Mouse (Mus musculus): Measurements from ENCODE around the gene 1110004F10Rik.
"Not testable (repeated sequence)": the region's sequence is repeated elsewhere in the genome, so short reads cannot be mapped to it uniquely, and the experiment has no call there.

Gene 1110004F10Rik

DNA sequence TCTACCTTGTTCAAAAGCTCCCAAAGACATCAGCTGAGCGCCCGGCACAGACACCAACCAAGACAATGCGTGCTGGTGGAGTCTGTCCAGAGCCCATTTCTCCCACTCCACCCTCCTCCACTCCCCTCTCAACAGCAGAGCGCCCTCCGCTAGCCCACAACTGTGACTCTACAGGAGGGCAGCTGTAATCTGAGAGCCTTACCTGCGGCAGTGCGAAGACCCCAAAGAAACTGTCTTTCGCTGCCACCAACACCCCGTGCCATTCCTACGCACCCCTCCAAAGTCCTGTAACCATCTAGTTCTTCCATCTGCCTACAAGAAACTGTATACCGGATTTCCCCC, at the start of gene 1110004F10Rik:
1110004F10Rik (plus strand) TSS at position 202 of the 342 bp plus-strand sequence.
- DNase-seq (ENCODE audit: low spot score), result no peak

DNA sequence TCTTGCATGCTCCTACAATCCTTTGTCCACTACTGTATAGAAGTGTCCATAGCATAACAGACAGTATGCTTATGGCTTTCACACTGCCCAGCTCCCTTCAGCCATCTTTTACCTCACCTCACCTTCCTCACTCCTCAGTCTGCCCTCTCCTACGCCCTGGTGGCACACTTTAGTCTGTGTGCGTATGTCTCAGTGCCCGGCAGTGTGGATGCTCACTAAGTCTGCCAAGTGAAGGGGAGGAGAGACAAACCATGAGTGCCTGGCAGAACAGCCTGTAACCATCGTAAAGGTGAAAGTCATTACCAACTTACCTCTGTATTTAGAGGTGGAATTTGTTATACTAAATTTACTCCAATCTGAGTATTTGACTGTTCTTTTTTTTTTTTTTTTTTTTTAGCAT, 36.5 kb upstream of the 1110004F10Rik start:
- DNase-seq (ENCODE audit: low spot score), result no peak

DNA sequence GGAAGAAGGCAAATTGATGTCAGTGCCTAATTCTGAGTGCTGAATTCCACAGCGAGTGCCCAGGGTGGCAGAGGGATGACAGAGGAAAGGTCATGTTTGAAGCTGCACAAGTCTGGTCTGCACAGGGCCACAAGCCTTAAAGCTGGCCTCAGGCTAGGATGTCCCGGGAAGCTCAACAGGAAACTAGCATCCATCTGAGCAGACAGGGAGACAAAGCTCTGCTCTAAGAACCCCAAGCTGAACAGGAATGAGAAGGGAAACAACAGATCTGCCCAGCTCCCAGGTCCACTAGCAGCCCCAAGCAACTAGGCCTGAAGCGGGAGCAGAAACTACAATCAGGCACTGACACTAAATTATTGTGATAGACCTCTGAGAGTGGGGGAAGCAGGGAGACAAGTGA, 9.2 kb upstream of the 1110004F10Rik start:
- no peak for DNase-seq (ENCODE audit: low spot score)

DNA sequence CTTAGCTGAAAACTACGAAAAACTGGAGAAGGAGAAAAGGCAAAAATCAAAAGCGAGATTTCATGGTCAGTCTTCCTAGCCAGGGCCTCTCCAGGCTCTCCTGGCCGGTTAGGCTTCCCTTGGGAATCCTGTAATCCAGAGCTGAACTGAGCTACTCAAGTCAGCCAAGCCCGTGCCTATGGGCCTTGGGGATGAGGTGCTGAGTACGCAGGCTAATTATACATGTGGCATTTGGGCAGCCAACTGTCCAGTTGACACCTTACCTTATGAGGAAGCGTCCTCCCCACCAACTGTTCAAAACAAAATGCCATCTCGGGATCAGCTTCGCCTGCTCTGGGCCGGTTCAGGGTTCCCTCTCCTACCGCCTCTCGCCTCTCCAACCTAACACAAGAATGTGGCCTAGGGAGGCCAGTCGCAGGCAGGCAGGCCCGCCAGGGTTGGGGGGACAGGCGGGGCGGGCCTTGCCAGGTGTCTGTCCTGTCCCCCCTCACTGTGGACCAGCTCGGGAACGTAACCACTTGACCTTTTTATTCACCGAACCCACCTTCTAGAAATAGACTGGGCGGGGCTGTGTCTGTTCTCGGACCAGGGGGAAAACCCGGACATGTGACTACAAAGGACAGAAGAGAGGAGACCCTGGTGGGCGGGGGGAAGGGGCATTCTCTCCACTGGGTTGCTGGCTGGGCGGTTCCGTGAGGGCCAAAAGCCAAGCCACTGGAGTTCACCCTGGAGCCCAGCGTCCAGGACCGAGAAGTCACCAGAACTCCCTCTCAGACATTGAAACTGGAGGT, 8.4 kb upstream of the 1110004F10Rik start:
- DNase-seq (ENCODE audit: low spot score), result no peak

DNA sequence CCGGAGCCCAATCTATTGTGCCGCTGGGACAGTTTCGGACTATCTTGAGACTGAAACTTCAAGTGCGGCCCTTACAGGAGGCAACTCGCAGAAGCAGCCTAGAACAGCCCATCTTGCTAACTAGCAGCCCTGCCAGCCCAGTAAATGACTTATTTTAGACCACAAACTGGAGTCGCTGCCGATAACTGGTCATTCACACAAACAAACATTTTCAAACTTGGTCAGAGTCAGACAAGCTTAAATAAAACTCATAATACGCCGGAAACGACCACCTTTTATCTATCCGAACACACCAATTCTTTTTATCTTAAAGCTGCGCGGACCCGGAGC, 7.8 kb upstream of the 1110004F10Rik start:
- DNase-seq (ENCODE audit: low spot score), result no peak

DNA sequence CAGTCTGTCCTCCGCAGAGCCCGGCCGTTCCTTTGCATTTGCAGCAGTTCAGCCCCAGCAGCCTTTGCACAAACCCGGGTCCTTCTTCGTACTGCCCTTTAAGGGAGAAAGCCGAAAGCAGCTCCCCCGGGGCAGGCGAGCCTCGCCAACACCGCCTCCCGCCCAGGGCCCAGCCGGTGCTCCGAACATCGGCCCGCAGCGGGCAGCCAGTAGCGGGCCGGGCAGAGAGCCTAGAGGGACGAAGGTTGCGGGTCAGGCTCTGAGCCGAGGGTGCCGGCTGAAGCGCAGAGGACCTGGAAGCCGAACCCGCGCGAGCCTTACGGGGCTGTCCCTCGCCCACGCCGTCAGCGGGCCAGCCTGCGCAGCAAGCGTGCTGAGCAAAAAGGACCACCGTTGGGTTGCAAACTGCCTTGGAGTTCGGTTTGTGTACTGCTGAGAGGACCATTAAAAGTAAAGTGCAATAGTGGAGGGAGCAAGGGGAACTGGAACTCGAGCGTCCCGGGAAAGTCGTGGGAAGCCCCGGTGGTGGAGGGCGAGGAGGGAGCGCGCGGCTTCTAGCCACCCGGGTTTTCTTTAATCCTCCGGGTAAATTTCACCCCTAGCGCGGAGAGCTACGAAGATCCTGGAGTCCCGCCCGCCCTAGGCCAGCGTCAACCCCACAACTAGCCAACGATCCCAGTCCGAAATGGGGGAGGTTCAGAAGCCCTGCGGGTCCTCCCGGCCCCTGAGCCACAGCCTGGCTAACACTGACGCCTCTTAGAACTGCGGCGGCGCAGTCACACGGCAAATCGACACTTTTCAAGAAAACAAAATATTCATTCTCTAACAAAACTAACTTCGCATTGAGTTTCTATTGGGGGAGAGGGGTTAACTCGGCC, 7.2 kb upstream of the 1110004F10Rik start:
- DNase-seq (ENCODE audit: low spot score), result peak; percentile 47

DNA sequence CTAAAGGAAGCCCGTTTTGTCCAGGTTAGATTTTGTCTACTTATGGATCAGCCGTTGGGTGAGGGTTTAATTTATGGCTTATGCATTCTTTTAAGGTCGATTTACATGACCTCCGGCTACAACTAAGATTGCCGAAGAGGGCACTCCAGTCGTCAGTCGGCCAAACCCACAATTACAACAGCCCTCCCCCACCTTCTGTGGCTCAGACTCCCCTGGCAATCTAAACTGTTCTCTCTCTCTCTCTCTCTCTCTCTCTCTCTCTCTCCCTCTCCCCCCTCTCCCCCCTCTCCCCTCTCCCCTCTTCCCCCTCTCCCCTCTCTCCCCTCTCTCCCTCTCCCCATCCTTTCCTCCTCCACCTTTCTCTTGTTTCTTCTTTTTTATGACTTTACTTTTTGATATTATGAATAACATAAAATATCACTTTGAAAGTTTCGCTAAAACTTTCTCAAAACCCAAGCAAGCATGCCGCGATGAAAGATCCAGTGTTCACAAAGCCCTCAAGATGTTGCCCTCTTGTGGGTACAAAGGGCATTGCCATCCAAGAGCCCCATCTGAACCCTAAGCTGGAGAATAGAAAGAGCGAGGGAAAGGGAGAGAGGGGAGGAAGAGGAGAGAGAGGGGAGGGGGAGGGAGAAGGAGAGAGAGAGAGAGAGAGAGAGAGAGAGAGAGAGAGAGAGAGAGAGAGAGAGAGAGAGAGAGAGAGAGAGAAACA, 6.4 kb upstream of the 1110004F10Rik start:
- DNase-seq (ENCODE audit: low spot score), result peak; percentile 80

DNA sequence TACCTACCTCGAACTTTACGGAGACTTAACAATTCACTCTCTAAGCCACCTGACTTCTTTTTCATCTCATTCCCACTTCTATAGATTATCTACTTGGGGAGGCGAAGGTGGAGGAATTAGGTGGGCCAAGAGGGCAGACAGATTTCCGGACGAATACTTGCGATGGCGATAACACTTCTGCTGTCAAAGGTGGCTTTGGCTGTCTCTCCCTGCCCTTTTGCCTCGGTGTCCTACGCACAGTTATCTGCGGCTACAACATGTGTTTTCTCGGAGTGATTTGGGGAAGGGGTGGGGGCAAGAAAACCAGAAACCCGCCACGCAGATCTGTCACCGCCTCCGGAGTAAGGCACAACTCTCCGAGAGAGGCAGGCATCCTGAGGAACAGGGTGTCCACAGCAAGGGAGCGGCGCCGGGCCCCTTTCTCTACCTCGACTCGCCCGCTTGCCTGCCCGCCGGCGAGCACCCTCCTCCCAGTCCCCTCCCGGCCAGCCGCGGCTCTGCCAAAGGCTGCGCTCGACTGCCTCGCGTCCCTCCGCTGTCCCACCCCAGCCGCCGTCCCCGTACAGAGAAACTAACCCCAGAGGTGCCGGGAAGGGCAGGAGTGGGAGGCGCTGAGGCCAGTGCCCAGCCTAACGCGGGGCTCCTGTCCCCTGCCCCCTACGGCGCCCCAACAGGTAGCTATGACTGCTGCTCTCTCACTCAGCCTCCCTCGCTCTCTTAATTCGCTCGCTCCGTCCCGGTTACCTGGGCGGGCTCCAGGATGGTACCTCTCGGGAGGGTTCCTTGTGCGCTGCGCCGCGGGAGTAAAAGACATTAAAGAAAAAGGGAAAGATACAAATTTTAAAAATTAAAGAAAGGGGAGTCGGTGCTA, 5.6 kb upstream of the 1110004F10Rik start:
- DNase-seq (ENCODE audit: low spot score), result no peak

DNA sequence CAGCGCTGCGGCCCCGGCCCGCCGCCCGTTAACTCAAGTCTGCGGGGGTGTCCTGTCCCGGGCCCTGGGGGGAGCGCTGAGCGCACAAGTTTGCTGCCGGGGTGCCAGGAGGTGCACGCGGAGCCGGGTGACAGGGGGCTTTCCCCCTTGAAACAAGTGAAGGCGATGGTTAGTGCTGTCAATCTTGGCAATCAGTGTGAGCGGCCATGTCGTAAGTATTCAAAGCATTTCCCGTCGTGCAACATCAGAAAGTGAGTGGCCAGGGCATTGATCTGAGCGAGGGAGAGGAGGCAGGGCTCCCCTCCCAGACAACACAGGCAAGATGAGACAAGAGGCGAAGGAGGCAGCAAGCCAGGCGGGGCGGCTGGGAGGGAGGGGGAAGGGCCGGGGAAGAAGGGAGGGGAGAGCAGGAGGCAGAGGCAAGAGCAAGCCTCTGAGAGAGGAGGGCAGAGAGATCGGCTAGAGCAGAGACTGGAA, 4.9 kb upstream of the 1110004F10Rik start:
- DNase-seq (ENCODE audit: low spot score), result no peak

DNA sequence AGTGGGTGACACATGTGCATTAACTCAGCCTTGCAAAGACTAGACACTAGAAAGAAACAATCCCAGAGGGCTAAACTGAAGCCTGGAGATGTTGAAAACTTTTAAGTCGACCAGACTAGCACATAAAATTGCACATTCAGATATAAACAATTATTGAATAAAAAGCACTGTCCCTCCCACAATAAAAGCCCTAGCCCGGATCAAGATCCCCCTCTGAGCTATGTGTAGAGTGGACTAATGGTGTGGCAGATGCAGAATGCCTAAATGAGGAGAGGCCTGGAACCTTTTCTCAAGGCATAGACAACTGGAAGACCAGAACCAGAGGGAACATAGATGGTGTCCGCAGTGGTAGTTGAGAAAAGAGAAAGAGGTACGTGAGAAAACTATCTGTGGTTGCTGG, 3.7 kb upstream of the 1110004F10Rik start:
- no peak for DNase-seq (ENCODE audit: low spot score)

DNA sequence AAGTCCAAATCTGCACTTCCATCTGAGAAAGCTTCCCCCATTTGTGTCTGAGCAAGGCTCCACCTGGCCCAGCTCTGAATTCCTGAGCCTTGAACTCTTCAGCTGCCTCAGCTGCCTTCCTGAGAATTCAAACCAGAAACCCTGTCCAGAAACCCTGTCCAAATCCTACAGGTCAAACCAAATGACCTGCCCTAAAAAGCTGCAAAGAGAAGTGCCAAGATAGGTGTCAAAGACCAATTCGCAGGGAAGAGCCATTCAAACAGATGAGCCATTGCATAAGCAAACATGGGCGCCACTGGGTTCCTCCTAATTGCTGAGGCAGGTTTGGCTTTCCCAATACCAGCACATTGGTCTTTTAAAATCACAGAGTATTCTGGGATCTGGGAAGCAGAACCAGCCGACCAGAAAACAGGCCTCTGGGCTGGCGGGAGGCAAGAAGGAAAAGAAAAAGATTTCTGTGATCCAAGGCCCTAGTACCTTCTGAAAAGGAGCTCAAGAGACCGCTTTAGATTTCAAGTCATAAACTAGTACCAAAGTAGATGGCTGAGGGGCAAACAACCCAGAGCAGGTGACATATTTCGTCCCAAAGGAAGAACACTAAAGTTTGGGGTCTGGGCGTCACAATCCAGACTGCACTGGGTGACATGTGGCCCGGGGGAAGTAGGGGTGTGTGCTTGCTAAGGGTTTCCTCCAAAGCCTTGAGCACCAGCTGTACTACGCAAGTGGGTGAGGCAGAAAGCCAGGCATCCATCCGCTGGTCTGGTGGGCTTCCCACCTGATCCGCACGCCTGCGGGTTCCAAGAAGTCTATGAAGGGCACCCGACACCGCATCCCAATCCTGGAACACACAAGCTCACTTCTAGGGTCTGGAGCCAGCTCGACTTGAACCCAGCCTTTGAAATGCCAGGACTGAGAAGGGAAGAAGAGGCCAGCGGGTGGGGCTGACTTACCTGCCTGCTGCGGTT, 2.3 kb upstream of the 1110004F10Rik start:
- DNase-seq (ENCODE audit: low spot score), result no peak

DNA sequence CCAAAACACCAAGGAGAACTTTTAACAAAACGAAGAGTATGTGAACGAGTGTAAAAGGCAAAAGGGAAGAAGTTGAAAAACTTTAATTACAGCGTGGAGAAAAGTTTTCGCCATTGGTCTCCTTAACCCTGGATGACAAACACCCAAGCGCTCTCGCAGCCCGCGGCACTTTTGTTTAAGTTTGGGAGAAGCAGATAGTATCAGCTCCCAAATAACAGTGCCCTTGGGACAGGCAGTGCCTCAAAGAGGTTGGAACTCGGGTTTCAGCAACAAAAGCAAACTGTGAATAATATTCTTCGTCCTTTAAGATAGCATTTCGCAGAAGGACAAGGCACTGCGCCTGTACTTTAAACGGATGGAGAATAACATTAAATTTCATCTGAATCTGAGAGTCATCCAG, 1.2 kb upstream of the 1110004F10Rik start:
- DNase-seq (ENCODE audit: low spot score), result no peak

DNA sequence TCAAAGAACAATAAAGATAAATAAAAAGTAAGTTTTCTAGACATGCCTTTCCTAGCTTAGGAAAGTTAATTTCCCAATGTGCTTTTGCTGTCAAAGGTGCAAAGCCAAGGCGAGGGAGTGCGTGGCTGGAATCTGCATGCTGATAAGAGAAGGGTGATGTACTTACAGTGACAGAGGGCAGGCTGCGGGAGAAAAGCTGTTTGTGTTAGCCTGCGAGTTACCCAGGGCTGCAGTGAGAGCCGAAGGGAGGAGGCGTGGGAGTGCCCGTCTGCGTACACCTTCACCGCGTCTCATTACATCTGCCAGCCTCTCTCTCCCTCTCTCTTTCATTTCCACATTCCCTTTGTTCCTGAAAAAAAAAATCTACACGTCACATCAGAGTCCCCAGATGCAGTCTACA, 686 bp upstream of the 1110004F10Rik start, which contains the start of gene Sox6:
Sox6 (minus strand) TSS at position 286 of the 400 bp plus-strand sequence.
- DNase-seq (ENCODE audit: low spot score), result no peak

DNA sequence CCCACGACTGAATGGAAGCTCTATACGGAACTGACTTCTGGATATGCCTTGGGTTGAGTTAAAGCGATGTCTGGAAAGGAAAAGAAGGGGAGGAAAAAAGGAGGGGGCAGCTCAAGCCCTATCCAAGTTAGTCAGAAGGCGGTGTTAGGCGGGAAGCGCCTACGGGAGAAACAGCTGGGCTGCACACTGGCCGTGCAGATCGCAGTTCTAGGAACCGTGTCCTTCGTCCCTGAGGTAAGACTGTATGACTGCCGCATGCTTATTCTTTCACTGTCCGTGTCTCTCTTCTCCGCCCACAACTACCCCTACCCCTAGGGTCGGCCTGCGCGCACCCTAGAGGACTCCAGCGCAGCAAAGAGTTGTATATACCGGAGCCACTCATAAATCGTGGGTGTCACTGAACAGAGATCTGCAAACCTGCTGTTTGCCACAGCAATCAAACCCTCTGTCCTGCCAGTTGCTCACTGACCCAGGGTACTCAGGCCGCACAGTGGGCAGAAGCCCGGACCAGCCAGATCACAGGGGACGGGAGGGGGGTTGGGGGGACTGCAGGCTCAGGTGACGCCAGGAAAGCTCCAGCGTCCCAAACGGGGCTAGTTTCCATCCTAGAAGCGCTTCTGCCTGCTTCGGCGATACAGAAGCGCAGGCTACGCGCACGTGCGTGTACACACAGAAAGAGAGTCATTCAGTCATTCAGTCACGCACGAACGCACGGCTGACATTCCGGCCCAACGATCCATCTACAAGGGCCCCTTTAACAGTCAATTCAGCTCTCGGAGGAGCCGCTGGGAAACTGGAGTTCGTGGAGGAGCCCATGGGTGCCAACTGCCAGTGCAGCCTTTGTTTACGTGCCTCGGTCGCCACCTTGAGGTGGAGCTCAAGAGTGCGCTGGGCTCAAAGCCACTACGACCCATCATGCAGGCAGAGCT, 605 bp downstream of the 1110004F10Rik start:
- DNase-seq (ENCODE audit: low spot score), result peak; percentile 71

DNA sequence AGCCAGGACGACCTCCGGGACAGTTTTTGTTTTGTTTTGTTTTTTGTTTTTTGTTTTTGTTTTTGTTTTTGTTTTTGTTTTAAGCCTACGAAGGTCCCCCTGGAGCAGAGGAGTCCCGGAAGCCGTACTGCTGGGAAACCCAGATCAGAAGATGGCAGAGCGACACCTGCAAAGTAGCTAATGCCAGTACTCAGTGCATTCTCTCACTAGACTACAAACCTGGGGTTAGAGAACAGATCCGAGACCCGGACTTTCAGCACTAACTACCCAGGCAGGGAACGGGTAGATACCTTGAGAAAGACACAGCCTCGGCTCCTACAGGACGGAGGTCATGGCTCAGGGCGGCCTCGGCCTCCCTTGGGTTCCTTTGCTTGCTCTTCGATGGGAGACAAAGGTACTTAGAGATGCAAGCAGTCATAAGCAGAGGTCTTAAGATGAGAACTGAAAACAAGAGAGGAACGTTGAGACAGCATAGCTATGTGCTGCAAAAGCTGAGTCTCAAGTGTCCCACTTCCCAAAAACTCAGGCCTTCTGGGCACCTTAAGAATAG, 1.3 kb downstream of the 1110004F10Rik start:
- no peak for DNase-seq (ENCODE audit: low spot score)

DNA sequence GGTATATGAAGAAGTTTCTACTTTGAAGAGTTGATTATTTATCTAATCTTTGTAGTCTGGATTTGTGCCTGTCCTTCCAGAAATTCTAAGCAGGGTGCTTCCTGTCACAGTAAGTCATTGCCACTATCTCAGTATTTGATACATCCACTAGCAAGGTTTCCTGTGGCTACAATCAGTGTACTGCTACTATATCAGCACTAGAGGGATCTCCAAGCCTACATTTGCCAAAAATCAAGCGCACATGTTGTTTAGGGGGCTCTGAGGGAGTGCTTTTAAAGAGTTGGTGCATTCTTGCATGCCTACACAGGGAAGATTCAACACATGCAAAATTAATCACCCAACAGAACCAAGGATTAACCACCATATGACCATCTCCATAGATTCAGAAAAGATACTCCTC, 21.5 kb downstream of the 1110004F10Rik start:
- no peak for DNase-seq (ENCODE audit: low spot score)

DNA sequence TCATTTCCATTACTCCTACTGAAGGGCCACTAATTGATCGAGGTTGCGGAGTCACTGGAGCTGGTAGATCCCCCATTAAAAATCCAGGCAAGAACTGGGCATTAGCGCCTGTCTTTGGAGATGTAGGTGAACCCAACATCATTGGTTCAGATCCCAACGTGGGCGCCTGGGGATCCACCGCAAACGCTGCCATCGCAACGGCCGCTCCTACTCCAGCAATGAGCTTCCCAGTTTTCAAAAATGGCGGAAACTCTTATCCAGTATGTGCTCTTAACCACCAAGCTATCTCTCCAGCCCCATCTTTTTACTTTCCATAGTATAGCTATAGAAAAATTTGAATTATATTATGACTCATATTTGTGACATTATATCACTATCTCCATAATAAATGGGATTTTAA, 45.2 kb downstream of the 1110004F10Rik start, which contains the start of gene Gm4353:
Gm4353 (minus strand) TSS at position 270 of the 400 bp plus-strand sequence.
- DNase-seq (ENCODE audit: low spot score), result not testable (repeated sequence)

DNA sequence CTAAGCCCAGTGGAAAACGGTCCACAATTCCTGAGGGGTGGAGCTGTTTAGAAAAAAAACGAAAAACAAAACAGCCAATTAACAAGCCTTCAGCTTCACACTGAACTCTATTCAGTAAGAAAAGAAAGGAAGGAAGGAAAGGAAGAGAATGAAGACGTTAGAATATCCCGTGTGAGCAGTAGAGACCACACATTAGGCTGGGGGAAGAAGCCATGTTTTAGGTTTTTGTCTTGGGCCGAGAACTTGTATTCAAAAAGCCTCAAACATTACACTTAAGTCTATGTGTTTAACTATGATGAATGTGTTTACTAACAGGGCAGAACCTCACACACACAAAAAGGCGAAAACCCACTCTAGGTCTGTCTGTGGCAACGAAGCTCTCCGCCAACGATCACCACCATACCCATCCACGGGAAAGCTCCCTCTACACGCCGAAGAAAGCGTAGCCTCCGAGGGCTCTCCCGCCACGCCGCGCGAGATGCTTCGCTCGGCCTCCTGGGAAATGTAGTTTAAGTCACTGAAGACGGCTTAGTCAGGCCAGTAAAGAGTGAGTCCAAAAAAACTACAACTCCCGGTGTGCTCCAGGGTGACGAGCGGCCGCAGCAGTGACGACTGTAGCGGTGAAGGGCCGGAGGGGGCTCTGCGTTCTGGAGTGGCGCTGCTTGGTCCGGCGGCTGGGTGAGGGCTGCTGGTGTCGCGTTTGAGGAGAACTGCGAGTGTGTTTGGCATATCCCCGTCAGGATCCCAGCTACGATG, 53.7 kb downstream of the 1110004F10Rik start:
- peak; percentile 93 for DNase-seq (ENCODE audit: low spot score)

Data from c-Kit-positive CD71-positive TER-119-positive erythroid progenitor cells, embryonic 14.5 days (primary cell).